Mouse (Mus musculus) cortical plate, adult 2 months (tissue): ENCODE results near the gene Vmn1r13. TPM values are rescaled to one million over a fixed set of nuclear protein-coding genes. Genes with fewer than 3 reads are reported as not detected.
"Not testable (repeated sequence)": the region's sequence is repeated elsewhere in the genome, so short reads cannot be mapped to it uniquely, and the experiment has no call there.

Experiments used
- H3K27ac ChIP-seq: fragments of 200-500 bp; 2 replicates; pipeline ENCODE4 v1.5.1; 2012; ENCODE audit warnings: low read length, control low read depth, inconsistent platforms; ENCODE audit not compliant: insufficient read depth
- H3K4me1 ChIP-seq: fragments of 200-500 bp; 2 replicates; pipeline ENCODE4 v1.6.1; 2011; ENCODE audit warnings: low read length; ENCODE audit not compliant: control insufficient read depth, insufficient read depth
- H3K4me3 ChIP-seq: fragments of 200-500 bp; 2 replicates; pipeline ENCODE4 v1.5.1; 2011; ENCODE audit warnings: mild to moderate bottlenecking, low read length, control low read depth; ENCODE audit not compliant: insufficient read depth
- CTCF ChIP-seq: fragments of 200-500 bp; IDR thresholded peaks from 2 replicates; pipeline ENCODE4 v1.5.1; 2011; ENCODE audit warnings: mild to moderate bottlenecking, control low read depth, low read length; ENCODE audit not compliant: insufficient read depth; ENCODE audit errors: extremely low read depth
- POLR2A ChIP-seq: fragments of 200-500 bp; IDR thresholded peaks from 2 replicates; pipeline ENCODE4 v1.6.1; 2011; ENCODE audit warnings: mild to moderate bottlenecking, low read length, control low read depth; ENCODE audit not compliant: insufficient read depth; ENCODE audit errors: extremely low read depth
- polyA plus RNA-seq: library from polyadenylated mRNA; depleted of rRNA; stranded (reverse); fragments of >200 nt; gene quantifications from 2 replicates; pipeline ENCODE4 v1.2.3, GENCODE M21; 2012; rRNA removed

Vmn1r13 gene
- polyA plus RNA-seq, result not detected in 2 replicates

- H3K4me1 ChIP-seq, H3K27ac ChIP-seq, H3K4me3 ChIP-seq: not testable (repeated sequence)
Measured at GRCm38 (mm10) chr6:57202990-57203389, at the start of gene Vmn1r13. Gene Vmn1r13, plus strand, starts transcription at chr6:57203290.

GRCm38 (mm10) chr6:57156619-57157018 is 46.5 kb upstream of the Vmn1r13 start, which contains the start of gene Vmn1r12:
Gene Vmn1r12, plus strand, starts transcription at chr6:57156919.
- TF ChIP-seq POLR2A (no peak), CTCF (no peak)
- no peak within 1 kb of the TSS for H3K27ac ChIP-seq
- H3K4me3 ChIP-seq, result no peak within 1 kb of the TSS
- H3K4me1 ChIP-seq, result no peaks in the 10 kb centered on the region

GRCm38 (mm10) chr6:57190016-57190415 is 13.1 kb upstream of the Vmn1r13 start:
- not testable (repeated sequence) for H3K4me1 ChIP-seq, H3K27ac ChIP-seq, H3K4me3 ChIP-seq

GRCm38 (mm10) chr6:57231386-57231785 is 28.3 kb downstream of the Vmn1r13 start, which contains the start of gene Vmn1r14:
Gene Vmn1r14, plus strand, starts transcription at chr6:57231686.
- Histone ChIP-seq H3K4me1 (no peaks in the 10 kb centered on the region), H3K4me3 (no peak within 1 kb of the TSS), H3K27ac (no peak within 1 kb of the TSS)
- TF ChIP-seq POLR2A (no peak), CTCF (no peak)

- Histone ChIP-seq H3K4me1 (no peaks in the 10 kb centered on the region), H3K27ac (no peak within 1 kb of the TSS), H3K4me3 (no peak within 1 kb of the TSS)
- TF ChIP-seq POLR2A (no peak), CTCF (no peak)
Measured at GRCm38 (mm10) chr6:57257652-57258051, 54.6 kb downstream of the Vmn1r13 start, which contains the start of gene Vmn1r15. Gene Vmn1r15, plus strand, starts transcription at chr6:57257952.

- TF ChIP-seq POLR2A (no peak), CTCF (no peak)
- no peak overlapping the region for H3K27ac ChIP-seq
- H3K4me1 ChIP-seq, result no peaks in the 10 kb centered on the region
Measured at GRCm38 (mm10) chr6:57260990-57261389, 57.9 kb downstream of the Vmn1r13 start.

More at GRCm38 (mm10) chr6:57260990-57261389, 57.9 kb downstream of the Vmn1r13 start:
- no peak overlapping the region for H3K4me3 ChIP-seq

Other genes with a start within 250 kb of the Vmn1r13 start
- not detected in 2 replicates for gene Vmn1r5, start 233.0 kb upstream of the Vmn1r13 start, polyA plus RNA-seq
- not detected in 2 replicates for gene Vmn1r6, start 206.0 kb upstream of the Vmn1r13 start, polyA plus RNA-seq
- gene Vmn1r7, start 178.0 kb upstream of the Vmn1r13 start, polyA plus RNA-seq, result not detected in 2 replicates
- not detected in 2 replicates for gene Vmn1r8, start 171.0 kb upstream of the Vmn1r13 start, polyA plus RNA-seq
- not detected in 2 replicates for gene Vmn1r9, start 136.5 kb upstream of the Vmn1r13 start, polyA plus RNA-seq
- gene Vmn1r10, start 93.8 kb upstream of the Vmn1r13 start, polyA plus RNA-seq, result not detected in 2 replicates
- not detected in 2 replicates for gene Vmn1r11, start 69.8 kb upstream of the Vmn1r13 start, polyA plus RNA-seq
- not detected in 2 replicates for gene Vmn1r12, start 46.4 kb upstream of the Vmn1r13 start, polyA plus RNA-seq
- not detected in 2 replicates for gene Vmn1r14, start 28.4 kb downstream of the Vmn1r13 start, polyA plus RNA-seq
- not detected in 2 replicates for gene Vmn1r15, start 54.7 kb downstream of the Vmn1r13 start, polyA plus RNA-seq
- gene Vmn1r16, start 126.2 kb downstream of the Vmn1r13 start, polyA plus RNA-seq, result not detected in 2 replicates
- gene Vmn1r17, start 160.4 kb downstream of the Vmn1r13 start, polyA plus RNA-seq, result not detected in 2 replicates
- not detected in 2 replicates for gene Vmn1r18, start 192.5 kb downstream of the Vmn1r13 start, polyA plus RNA-seq
- not detected in 2 replicates for gene Vmn1r19, start 200.5 kb downstream of the Vmn1r13 start, polyA plus RNA-seq
- not detected in 2 replicates for gene Vmn1r20, start 225.6 kb downstream of the Vmn1r13 start, polyA plus RNA-seq